Mouse (Mus musculus) retina, adult 2 months (tissue): ENCODE results near the gene Ehd2.
"Not testable (repeated sequence)": the region's sequence is repeated elsewhere in the genome, so short reads cannot be mapped to it uniquely, and the experiment has no call there.

Experiments
- DNase-seq: peaks from one replicate; pipeline ENCODE4 v3.0.0-alpha.2; 2012; ENCODE audit warnings: low read depth, low spot score

Gene Ehd2

GRCm38 (mm10) chr7:15945721-15946536 is 21.4 kb downstream of the Ehd2 start, which contains the start of gene Nop53:
TSS of gene Nop53 (minus strand) at chr7:15946074.
- DNase-seq, result peak; percentile 98

- DNase-seq, result no peak
These were observed 22.2 kb downstream of the Ehd2 start for GRCm38 (mm10) chr7:15945211-15945610.

DNA sequence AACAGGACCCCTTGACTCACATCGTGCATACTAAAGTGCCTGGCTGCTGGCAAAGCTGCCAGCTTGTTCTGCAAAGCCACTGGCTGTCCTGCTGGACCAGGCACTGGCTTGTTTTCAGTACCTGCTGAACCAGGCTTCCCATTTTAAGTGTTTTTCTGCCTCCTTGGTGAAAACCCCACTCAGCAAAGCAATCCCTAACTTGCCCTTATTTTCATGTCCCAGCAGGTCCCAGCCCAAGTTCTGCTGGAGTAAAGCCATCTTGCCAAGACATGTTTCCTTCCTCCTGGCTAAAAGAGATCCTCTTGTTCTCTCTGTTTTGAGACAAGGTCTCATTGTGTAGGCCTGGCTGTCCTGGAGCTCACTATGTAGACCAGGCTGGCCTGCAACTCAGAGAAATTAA is 23.1 kb downstream of the Ehd2 start:
- no peak for DNase-seq

- DNase-seq, result no peak
These were observed 28.7 kb downstream of the Ehd2 start for GRCm38 (mm10) chr7:15938621-15939020.

GRCm38 (mm10) chr7:15937491-15937890 is 29.9 kb downstream of the Ehd2 start:
- no peak for DNase-seq

GRCm38 (mm10) chr7:15933437-15934359 is 33.7 kb downstream of the Ehd2 start:
- DNase-seq, result no peak

DNA sequence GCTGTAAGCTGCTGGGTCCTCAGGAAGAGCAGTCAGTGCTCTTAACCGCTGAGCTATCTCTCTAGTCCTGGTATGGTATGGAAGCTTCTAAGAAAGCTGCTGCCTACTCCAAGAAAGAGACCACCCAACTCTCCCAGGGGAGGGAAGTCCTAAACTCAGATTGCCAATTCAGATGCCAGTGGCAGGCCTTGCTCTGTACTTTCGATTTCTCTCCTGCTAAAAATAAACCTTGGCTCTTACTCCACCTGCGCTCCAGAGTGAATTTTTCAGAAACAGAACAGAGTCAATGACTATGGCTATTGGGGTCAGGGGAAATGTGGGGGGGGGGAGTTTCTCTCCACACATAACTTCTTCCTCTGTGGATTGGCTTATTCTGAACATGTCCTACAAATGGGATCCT is 35.7 kb downstream of the Ehd2 start:
- DNase-seq, result no peak

DNA sequence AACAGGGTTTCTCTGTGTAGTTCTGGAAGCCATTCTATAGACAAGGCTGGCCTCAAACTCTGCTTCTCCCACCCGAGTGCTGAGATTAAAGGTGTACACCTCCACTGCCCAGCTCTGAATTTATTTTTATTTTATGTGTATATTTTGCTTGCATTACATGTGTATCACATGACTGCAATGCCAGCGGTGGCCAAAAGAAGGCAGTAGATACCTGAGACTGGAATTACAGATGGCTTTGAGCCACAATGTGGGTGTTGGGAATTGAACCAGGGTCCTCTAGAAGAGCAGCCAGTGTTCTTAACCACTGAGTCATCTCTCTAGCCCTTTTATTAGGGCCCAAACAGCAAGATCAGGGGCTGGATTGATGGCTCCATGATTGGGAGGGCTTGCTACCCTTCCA is 36.8 kb downstream of the Ehd2 start:
- DNase-seq, result no peak

DNA sequence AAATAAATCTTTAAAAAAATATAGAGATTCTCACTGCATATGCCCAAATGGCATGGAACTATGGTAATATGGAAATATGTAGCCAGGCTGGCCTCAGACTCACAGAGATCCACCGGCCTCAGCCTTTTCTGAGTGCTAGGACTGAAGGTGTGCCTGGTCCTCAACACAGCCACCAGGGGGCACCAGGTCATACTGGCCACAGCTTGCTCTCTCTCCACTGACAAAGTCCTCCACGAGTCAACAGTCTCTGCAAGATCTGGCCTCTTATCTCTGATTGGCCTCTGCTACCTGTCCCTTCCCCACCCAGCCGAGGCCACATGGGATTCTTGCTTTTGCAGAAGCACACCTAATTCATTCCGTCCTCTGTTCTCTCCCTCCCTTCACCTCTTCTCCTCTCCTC is 37.5 kb downstream of the Ehd2 start:
- DNase-seq, result no peak

DNA sequence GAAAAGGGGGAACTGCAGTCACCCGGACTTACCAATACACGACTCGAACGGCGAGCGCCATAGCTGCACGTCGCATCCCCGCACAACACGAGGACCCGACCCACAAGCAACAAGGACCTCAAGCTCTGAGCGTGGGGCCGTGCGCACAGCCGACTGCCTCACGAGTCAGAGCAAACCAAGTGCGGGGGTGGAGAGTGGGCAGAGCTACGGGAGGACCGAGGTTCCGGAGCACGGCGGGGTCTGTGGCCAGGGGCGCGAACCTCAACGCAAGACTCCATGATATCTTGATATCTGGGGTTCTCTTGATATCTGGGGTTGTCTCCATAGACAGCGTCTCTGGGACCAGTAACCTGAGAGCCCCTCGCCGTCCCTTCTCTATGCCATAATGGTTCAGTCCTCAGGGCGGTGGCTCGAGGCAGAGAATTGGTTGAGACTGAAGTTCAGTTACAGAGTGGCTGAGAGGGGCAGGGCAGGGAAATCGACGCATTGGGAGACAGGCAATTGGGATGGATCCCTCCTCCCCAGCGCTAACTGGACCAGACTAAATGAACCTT is 45.1 kb downstream of the Ehd2 start, which contains the start of gene Selenow:
Gene Selenow (minus strand): TSS at position 183 of the 554 bp plus-strand sequence.
- DNase-seq, result peak; percentile 90

DNA sequence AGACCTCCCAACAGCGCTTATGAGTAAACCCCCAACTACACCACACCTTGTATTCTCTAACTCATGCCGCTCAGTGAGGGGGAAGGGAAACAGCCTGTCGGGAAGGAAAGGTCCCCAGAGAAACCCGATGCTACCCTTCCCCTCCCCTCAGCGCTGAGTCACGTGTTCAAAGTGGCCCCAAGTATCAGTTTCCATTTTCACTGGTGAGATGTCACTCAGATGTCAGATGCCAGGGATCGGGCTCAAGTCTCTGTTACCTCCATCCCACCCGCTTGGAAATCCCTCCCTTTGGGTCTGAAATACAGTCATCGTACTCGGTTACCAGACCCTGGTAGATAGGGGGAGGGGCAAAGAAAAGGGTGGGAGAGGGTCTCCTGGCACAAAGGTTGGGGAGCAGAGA is 45.6 kb downstream of the Ehd2 start:
- DNase-seq, result no peak

GRCm38 (mm10) chr7:15920645-15921190 is 46.6 kb downstream of the Ehd2 start:
- DNase-seq, result no peak

DNA sequence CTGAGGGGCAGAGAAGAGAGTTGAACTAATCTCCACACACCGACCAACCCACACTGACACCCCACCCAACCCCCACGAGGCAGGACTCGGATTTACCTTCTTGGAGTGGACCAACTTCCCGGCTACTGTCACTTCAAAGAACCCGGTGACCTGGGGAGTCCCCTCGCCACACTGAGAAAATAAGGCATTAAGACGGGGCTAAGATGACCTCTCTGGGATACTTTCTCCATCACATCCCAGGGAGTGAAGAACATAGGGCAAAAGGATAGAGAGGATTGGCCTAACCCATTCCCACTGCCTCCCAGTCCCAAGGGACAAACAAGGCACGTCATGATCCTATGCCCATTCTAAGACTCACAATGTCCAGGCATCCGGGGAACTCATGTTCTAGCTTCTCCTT is 47.4 kb downstream of the Ehd2 start:
- DNase-seq, result no peak

DNA sequence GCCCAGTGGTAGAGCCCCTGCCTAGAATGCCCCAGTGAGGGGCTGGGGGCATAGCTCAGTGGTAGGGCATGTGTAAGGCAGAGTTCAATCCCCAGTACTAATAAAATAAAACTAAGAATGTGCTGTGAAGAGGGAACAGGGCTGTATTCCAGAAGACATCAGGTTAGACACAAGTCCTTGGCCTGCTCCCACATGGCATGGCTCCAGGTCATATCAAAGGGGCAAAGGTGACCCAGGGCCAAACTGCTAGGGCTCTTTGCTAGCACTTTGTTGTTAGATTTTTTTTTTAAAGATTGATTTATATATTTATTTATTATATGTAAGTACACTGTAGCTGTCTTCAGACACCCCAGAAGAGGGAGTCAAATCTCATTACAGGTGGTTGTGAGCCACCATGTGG is 49.0 kb downstream of the Ehd2 start:
- DNase-seq, result no peak

DNA sequence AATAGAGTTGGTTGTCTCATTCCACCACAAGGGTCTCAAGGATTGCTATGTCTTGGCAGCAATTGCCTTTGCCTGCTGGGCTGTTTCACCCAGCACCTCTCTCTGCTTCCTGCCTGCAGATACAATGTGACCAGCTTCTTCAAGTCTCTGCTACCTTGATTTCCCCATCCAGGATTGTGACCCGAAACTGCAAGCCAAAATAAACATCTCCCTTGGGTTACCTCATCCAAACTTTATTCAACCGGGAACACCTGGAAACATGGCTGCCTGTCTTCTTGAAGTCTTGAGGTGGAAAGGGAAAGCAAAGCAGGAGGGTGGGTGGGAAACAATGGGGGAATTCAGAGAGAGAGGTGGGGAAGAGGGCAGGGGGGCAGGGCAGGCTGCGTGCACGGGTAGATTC is 50.4 kb downstream of the Ehd2 start:
- DNase-seq, result no peak

- no peak for DNase-seq
These were observed 51.1 kb downstream of the Ehd2 start for GRCm38 (mm10) chr7:15916134-15916723.

- not testable (repeated sequence) for DNase-seq
These were observed 51.7 kb downstream of the Ehd2 start for GRCm38 (mm10) chr7:15915695-15916094.

DNA sequence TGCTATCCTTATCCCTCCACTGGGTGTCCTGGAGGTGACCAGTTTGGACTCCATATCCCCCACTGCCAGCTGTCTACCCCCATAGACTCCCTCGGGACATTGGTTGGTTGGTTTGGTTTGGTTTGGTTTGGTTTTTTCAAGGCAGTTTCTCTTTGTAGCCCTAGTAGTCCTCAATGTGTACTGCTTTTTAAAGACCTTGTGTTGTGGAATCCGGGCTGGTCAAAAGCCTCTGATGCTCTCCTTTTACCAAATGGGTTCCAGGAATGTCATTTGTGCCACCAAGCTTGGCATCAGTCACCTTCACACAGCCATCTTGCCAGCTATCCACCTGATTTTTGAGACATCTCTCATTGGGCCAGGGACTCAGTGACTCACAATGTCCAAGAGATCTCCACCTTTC is 52.6 kb downstream of the Ehd2 start:
- no peak for DNase-seq

GRCm38 (mm10) chr7:15914252-15914651 is 53.1 kb downstream of the Ehd2 start:
- no peak for DNase-seq

DNA sequence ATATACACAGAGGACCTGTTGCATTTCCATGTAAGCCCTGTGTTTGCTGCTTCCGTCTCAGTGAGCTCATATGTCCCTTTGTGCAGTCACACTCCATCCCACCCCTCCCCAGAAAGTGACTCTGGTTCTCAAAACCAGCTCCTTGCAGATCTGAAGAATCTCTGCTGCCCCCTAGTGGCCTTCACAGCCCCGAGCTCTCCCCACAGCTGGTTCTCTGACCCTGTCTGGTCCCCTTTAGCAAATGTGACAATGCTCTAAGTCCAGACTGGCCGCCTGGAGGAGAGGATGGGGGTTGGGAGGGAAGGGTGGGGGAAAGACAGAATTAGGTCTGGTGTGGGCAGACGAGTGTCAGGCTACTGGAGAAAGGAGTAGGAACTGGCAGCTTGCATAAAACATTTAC is 55.2 kb downstream of the Ehd2 start:
- DNase-seq, result peak; percentile 85

DNA sequence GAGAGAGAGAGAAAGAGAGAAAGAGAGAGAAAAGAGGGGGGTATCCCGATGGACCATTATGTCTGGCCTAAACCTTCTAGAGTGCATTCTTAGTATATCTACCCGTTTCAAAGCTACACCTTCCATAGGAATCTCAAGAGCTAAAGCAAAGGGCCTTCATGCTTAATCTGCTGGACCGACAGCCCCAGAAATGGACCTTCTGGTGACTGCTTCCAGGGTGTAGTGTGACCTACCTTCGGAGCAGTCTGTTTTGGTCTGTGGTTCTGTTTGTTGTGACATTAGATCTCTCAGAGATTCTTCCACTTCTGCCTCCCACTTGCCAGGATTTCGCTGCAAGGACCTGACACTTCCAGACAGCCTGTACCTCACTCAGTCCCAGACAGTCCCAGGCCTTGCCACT is 56.8 kb downstream of the Ehd2 start:
- no peak for DNase-seq
